Mouse (Mus musculus) embryo, embryonic 9.5 days (tissue): ENCODE data around the gene Wdr82.

ENCODE experiments used
- DNase-seq: peaks from one replicate; pipeline ENCODE4 v3.0.0-alpha.2; 2017; ENCODE audit errors: extremely low spot score

Wdr82 gene

DNA sequence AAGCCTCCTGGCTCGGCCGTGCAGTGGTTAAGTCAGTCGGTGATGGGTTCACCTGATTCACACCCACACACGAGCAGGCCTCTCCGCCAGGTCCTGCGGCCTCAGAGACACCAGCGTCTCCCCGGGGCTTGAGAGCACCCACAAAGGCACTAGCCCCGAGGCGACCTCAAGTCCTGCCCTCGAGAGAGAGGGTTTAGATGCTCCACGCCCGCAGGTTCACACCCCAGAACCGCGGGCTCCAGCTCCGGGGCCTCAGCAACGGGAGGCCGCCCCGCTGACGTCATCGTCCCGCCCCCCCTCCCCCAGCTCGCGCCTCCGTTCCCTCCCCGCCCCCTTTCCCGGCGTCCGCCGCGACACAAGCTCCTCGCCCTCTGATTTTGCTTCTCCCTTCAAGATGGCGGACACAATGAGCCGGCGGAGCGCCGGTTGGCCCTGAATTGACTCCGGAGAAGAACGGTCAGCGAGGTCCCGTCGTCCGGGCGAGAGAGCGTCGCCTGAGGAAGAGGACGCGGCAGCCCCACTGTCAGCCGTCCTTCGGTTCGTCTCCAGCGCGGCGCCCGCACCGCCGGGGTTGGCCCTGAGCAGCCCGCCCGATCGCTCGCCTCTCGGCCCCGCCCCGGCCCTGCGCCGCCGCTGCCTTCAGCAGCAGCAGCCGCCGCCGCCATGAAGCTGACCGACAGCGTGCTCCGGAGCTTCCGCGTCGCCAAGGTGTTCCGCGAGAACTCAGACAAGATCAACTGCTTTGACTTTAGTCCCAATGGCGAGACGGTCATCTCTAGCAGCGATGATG is at the start of gene Wdr82:
TSS of gene Wdr82 (plus strand) at position 373 of the 790 bp plus-strand sequence.
- peak; percentile 97 for DNase-seq

DNA sequence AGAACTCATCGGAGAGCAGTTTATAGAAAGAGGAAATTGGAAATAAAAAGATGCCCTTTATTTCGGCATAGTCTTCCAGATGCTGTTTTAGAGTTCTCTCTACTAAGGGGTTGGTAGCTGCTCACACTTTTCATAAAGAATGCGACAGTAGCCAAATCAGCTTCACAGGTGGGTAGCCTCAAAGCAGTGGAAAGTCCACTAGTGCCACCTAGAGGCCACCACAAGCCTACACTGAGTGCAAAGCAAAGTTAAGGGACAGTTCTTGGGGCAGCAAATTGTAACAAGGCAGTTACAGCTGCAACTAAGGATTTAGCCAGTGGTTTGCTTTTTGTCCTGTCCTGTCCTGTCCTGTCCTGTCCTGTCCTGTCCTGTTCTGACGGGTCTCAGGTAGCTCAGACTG is 47.1 kb upstream of the Wdr82 start:
- peak; percentile 36 for DNase-seq

DNA sequence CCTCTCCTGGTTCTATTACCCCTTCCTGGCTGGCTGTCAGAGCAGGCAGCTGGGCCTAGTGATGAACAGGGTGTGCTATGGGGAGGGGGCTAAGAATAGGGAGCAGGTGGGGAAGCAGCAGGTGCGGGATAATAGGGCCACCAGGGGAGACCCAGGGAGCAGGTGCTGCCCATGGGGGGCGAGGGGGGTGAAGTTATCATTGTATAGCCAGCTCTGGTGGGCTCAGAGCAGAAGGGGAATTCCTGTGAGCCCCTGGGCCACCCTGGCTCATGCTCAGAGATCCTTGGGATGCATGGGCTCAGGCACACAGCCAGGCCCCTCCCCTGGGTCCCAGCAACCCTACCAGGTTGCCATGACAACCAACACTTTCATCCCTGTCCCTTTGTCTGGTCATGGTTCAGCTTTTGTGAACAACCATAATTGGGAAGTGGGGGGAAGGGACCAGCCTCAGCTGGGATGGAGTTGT is 43.9 kb upstream of the Wdr82 start:
- DNase-seq = peak; percentile 80

DNA sequence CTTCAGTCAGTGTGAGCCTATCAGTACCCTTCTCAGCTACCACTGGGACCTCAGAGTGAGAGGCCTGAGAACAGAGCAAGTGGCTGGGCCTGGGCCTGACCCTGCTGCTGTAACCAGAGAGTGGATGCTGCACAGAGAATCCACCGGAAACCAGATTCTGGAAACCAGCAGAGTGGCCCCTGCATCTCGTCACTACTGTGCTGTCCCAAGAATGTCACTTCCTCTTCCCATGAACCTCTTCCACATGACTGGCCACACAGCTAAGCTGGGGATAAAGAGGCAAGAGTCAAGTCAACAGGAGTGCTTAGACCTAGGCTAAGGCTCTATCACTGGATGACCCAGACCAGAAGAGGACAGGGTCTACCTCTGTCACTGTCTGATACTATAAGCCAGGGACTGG is 41.7 kb upstream of the Wdr82 start:
- DNase-seq = no peak

DNA sequence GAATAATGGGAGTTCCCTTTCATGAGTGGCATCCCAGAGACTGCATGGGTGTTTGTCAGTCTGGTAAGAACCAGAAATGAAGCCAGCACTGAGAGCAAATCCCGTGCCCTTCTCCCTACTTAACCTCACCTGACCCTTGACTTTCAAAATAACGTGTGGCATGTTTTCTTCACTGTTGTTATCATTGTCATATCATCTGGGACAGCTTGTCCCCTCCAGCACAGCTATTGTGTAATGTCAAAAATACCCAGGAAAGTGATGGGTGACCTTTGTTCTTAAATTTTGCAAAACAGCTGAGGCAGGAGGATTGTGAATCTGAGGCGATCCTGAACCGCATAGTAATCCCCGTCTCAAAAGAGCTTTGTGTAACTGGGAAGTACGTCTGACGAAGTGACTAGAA is 40.5 kb upstream of the Wdr82 start:
- DNase-seq = no peak

DNA sequence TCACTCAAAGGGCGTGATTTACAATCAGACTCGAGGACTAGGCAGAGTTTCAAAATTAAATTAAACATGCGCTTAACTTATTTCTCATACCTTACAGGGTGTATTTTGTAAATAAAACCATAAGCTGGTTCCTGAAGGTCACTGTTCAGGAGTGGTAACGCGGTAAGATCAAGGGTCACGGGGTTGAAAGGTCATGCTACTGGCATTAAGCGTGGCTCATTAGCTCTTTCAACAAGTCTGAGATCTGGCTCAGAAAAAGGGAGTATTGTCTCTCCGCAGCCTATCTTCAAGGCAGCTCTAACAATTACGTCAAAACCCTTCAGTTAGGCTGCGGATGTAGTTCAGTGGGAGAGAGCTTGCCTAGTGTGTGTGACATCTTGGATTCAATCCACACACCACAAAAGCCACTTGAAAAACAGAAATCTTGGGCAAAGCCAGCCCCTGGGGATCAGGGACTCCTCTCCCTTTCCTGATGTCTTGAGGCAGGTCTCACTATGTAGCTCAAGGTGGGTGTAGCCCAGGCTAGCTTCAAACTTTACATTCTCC is 33.0 kb upstream of the Wdr82 start:
- peak; percentile 50 for DNase-seq

DNA sequence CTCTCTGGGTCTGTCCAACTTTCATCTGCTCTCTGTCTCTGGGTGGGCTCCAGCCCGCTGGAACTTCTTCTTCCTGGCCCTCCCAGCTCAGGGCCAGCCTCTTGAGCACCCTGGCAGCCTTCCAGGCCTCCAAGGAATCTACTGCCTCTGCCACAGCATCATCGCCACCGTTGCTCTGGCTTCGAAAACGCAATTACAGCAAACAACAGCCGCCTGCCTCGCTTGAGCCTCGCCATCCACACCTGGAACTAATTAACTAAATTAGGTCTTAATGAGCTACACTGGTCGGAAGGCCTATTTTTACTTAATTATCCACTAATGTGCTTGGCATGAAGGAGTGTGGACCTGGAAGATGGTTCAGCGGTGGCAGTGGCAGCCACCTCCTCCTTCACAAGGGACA is 31.0 kb upstream of the Wdr82 start:
- DNase-seq = no peak

DNA sequence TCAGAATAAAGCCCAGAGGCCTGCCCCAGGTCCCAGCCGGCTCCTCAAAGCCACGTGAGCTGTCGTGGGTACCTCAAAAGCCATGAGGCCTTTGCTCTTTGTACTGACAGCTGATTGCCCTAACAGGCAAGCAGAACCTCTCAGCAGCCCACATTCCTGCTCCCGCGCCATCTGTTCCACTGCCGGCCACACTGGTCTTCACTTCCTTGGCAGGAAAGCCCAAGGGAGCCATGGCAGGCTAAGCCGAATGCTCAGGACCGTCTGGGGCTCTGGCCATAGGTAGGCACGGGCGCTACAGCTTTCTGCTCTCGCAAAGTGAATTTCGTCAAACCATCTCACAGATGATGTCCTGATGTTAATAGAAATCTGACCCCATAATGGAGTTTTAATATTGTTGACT is 28.8 kb upstream of the Wdr82 start:
- DNase-seq = no peak

DNA sequence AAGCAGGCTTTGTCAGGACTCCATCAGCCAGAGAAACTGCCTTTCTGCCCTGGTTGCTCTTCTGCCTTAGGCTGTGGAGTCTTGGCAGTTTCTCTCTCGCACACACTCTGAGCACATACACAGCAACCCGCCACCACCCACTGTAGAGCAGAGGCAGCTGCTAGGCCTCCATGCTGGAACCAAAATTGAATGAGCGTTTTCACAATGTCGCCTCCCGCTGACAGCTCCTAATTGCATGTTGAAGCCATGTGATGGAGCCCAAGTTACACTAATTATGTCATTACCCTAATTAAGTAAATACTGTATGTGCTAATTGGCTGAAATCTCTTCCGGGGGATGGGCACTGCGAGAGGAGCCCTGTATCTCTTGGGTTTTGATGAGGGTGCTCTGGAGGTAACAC is 26.6 kb upstream of the Wdr82 start:
- no peak for DNase-seq

DNA sequence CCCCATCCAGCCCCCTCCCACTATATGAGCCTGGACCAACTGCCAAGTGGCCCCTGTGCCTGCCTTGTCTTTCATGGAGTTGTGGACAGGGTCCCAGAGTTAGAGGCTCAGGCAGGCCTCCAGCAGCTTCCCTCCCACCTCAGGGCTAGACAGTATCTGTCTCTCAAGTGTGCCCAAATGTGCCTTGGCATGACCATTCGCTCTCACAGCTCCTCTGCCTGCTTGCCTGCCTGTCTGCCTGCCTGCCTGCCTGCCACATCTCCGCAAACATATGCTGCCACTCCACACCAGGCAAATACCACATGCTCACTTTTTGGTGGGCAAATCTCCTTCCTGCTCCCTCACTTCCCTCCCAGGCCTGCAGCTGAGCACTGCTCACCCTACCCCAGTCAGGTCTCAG is 25.1 kb upstream of the Wdr82 start:
- DNase-seq = no peak

DNA sequence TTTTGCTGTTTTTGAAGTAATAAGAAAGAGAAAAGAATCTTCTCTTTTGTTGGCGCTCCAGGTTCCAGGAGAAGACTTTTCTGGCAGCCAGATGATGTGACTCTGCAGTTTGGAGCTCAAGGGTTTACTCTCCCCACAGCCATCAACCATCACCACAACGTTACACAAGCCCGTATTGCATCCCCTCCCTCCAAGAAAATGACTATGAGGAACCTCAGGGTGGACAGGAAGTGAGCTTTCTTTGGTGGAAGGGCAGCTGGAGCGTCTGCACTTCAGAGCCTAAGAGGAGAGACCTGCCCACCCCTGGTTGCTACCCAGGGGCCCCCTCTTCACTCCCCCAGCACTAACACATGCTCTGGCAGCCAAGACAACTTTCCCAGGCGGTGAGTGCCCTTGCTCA is 23.4 kb upstream of the Wdr82 start:
- no peak for DNase-seq

DNA sequence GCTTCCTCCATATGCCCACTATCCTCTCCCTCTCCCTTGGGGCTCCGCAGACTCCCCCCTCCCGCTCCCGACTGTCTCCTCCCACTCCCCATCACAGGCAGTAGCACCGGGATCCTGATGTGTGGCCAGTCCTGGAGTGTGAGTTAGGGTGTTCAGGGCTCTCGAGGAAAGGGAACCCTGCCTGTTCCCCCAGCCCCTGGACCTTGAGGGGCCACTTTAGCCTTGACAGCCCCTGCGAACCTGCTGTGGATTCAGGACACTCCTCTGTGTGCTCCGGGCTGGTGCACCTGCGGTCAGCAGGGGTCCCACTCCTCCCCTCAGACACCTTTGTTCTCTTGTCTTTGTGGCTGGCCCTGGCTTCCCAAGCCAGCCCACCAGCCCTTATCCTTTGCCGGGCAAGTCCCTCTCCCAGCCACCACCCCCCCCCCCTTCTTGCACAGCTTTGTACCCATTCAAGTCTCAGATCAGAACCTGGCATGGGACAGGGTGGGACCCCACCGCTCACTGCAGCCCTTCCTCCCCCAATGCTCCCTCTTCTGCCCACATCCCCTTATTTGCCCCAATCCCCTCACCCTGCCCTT is 22.8 kb upstream of the Wdr82 start:
- no peak for DNase-seq

DNA sequence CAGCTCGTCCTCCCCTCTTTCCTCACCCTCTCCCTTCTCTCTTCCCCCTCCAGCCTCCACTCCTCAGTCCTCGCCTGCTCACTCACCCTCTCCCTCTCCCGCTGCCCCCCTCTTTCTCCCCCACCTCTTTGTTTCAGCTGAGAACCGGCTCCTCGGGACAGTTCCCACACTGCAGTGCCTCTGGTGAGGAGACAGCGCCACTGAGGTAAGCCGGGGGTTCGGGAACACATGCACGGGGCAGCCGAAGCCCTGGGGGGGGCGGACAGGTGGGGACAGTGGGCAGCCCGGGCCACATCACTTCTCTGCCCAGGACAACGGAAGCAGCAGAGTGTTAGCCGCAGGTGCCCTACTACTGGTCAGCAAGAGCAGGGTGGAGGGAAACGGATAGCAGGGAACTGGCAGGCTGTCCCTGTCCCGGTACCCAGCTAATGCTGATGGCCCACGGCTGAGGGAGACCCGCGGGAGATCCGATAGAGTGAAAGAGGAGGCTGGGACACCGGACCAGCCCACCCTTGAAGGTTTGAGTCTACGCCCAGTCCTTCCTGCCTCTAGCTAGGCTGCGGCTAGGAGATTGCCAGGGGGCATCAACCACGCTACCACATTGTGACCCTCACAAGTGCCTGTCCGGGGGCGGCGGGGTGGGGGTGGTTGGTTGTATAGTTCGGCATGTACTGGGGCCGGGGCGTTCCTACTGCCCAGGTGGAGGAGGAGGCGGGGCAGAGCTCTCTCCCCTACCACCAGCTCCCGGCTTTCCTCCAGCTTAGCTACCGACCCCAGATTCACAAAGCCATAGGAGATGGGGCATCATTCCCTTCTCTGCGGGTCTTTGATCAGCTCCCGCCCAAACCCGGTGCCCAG is 22.0 kb upstream of the Wdr82 start:
- peak; percentile 53 for DNase-seq

DNA sequence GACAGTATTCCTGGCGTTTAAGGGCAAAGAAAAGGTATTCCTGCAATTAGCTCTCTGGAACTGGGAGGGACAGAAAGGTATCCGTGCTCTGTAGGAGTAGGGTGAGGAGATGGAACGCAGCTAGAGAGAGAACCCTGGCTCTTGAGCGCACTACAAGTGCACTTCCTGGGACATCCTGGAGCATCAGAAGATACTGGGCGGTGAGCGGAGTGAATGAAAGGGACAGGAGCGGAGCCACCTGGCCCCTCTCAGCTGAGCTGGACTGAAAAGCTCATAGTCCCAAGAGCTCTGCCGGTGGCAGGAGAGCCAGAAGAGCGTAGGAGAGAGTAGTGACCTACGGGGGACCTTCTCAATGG is 21.4 kb upstream of the Wdr82 start:
- DNase-seq = no peak

DNA sequence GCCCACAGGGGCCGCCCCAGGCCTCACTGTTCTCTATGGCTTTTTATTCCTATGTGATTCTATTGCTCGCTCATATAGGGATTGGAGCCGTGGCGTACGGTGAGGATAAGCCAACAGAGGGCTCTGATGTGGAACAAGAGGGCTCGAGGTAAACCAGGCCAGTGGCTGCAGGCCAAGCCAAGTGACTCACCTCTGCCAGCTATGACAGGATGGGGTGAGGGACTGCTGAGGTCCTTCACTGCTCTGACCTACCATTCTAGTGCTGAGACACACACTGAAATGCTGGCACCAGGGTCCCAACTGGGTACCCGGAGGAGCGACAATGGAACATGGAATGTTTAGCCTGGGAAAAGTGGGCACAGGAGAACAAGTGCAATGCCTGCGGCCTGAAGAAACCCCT is 16.6 kb upstream of the Wdr82 start:
- no peak for DNase-seq

DNA sequence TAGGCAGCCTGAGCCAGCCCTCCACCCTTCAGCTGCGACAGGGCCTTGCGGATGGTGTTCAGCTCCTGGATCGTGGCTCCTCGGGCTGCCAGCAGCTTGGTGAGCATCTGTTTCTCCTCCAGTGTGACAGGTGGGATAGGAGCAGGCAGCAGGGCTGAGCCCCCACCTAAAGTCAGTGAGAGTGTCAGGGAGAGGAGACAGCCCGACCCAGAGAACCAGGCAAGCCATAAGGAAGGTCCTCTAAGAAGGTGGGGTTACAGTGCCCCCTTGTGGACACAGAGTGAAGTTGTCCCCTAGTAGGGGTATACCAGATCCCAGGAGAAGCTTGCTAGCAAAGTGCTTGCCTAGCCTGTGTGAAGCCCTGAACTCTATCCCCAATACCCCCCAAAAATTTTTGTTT is 14.3 kb upstream of the Wdr82 start:
- DNase-seq = peak; percentile 72

DNA sequence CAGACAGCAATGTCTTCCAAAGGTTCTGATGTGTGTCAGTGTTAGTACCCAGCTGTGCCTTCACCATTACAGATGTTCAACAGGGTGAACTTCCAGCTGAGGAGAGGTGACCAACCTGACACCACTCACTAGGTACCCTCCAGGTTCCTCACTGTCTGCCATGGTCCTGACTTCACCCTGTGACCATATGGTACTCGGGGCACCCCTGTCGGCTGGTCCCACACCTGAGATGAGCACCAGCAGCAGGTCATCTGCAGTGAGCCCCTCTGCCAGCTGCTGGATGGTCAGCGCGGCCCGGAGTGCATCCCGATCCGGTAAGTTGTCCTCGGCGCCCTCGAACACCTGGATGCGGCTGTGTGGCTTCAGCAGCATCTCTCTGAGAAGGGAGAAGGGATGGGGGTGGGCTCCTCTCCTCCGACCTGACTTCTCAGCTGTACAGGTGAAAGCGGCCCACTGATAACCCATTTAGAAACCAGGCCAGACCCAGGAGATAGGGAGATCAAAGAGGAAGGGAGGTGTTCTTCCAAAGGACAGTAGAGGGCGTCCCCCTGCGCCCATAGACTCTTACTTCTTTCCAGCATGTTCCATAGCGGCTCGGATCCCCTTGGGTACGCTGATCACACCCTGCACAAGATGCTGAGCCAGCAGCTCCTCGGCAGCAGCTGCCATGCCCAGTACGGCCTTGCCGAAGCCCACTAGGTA is 13.7 kb upstream of the Wdr82 start:
- no peak for DNase-seq

DNA sequence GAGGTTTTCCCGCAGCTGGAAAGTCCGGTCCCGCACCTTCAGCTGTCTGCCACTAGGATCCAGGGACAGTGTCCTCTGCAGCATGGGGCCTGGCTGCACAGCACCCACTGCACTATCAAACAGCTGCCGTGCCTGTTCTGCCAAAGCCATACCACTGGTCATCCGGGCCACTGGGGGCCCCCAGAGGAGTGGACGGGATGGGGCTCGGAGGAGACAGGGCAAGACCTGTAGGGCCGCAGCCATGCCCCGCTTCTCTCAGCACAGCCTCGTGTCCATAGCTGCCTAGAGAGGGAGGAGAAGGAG is 13.2 kb upstream of the Wdr82 start:
- DNase-seq = no peak

DNA sequence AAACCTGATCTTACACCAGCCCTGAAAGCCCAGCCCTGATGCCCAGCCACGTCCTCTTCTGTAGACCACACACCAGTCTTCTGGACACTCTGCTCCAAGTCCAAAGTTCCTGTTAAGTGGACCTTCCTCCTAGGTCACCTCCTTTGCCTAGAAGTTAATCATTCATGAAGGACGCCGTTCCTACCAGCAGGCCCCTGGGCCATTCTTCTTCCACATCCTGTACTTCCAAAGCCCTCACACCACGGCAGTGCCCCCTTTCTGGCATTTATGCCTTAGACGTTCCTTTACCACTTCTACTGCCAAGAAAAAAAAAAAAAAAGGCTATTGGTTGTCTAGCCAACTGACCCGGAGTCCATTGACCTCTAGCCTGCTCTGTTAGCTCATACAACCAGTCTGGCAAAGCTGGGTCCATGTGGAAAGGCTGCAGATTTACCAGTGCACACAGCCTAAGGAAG is 12.7 kb upstream of the Wdr82 start, which contains the start of gene Glyctk:
TSS of gene Glyctk (minus strand) at position 102 of the 455 bp plus-strand sequence.
- DNase-seq = no peak

DNA sequence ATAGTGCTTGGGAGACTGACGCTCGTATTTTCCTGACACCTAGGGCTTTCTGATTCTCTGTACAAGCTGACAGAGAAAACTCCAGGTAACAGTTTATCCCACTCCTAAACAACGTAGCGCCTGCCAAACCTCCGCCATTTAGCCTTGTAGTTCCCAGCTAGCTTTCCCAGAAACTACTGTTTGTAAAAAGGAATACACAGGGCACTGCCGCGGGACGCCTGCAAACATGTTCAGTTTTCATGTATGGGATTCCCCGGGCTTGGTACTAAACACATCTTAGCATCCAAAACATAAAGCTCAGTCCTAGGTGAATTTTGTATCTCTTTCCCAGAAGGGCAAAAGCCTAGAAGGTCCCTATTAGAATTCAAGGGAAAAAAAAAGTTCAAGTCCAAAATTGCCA is 11.5 kb upstream of the Wdr82 start:
- no peak for DNase-seq

DNA sequence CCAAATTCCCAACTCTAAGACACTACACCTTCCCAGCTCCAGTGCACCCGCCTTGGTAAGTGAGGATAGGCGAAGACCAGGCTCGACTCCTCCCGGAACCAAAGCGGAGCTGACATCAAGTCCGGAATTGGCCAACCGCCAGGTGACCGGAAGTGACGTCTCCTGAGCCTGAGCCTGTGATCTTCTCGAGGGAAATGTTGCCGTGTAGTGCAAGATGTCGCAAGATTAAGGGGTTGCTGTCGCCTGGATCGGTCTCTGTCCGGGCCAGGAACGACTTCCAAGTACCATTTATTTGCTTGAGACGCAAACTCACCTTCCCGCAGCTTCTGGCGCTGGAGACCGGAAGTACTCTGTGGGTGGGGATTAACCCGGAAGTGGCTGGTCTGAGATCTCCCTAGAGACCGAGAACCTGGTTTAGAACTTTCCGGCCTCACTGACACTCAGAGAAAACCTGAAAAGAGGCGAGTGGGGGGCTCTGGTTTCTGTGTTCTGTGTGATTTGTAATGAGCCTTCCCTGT is 10.9 kb upstream of the Wdr82 start:
- peak; percentile 91 for DNase-seq

DNA sequence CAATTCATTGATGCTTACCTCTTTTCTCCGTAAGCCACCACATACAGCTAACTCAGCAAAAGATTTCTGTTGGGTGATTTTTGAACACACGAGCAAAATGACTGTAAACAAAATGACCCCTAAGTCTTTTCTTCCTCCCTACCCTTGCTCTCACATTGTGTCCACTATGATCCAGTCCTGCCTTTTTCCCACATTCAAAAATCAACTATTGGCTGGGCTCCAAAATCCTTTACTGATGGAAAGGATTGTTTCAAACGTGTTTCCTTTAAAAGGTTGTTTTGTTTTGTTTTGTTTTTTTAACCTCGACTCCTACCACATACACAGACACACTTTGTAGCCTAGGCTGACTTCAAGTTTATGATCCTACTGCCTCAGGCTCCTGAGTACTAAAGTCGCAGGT is 10.3 kb upstream of the Wdr82 start:
- no peak for DNase-seq
